Mouse (Mus musculus) brain, embryonic 14.5 days (tissue): ENCODE results near the gene Nrgn.

ENCODE experiments used
- CTCF ChIP-seq: fragments of 200-500 bp; IDR thresholded peaks from 2 replicates; pipeline ENCODE4 v1.5.1; 2012; ENCODE audit warnings: inconsistent platforms, mild to moderate bottlenecking, moderate library complexity, borderline replicate concordance; ENCODE audit not compliant: insufficient read depth, insufficient read length; ENCODE audit errors: extremely low read depth
- POLR2A ChIP-seq: fragments of 200-500 bp; IDR thresholded peaks from 2 replicates; pipeline ENCODE4 v1.6.1; 2012; ENCODE audit warnings: mild to moderate bottlenecking, inconsistent platforms, borderline replicate concordance; ENCODE audit not compliant: poor library complexity, insufficient read depth, insufficient read length, severe bottlenecking; ENCODE audit errors: extremely low read depth

DNA sequence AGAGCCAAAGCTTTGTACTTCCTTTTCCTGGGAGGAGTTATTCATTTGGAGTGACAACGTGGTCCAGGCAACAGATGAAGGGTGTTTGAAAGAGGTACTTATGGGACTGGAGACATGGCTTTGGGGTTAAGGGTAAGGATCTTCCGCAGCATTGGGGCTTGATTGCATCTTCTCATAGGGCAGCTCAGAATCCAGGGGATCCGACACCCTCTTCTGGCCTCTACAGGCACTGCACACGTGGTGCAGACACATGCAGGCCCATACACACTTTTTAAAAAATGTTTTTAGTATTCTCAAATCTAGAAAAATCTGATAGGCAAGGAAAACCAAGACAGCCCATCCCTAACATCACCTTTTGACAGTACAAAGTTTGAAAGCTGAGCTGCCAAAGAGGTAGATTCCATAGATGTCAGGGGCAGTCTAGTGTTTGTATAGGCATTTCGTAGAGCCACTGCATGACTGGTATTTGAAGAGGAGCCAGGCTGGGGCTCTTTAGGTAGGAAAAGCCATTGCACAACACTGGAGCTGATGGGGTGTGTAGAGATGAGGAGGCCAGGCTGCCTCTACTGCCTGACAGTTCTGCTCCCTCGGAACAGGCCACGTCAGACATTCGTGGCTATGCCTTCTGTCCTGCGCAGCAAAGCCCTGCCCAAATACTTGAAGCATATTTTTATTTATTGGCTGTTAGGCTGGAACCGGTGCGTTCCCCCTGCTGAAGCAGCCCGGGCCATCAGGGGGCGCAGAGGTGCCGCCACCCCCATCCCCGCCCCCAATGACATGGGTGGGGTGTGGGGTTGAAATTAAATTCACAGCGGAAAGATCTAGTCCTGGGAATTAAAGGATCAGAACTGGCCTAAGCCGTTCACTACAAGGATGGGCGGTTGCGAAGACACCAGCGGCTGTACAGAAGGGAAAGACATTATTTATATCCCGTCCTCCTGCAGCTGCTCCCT lies 26.0 kb downstream of the Nrgn start:
- TF ChIP-seq CTCF (peak; percentile 32; the same call in 1 of the 2 replicates), POLR2A (no peak)
